ENCODE assay signal across 14 mouse cellular contexts in genomic region chr12:86814740-86815139, GRCm38 (mm10).
DNase-seq lines count a peak whose midpoint lies in the region; ATAC-seq and TF ChIP-seq lines count a peak whose summit lies in the region.
"Had no signal": no experiment of that assay in that cellular context is flagged by ENCODE, and none has a peak within 500 bp of the region (broad histone marks: within the 10 kb centered on the region; RNA-seq: fewer than 3 reads in every experiment).

No protein-coding gene starts in this region.

- H3K4me2 ChIP-seq in forebrain, embryonic 15.5 days (replicated peaks) = no peak overlapping the region
- H3K4me2 ChIP-seq in midbrain, embryonic 11.5 days = no peak overlapping the region
- H3K4me2 ChIP-seq: embryonic facial prominence, embryonic 15.5 days had no signal

- H3K9me3 ChIP-seq in E14TG2a.4 (ENCODE audit: low read length) = no peaks in the 10 kb centered on the region
- no peaks in the 10 kb centered on the region for H3K9me3 ChIP-seq in forebrain, embryonic 15.5 days
- no peaks in the 10 kb centered on the region for H3K9me3 ChIP-seq in midbrain, embryonic 11.5 days (ENCODE audit: control insufficient read depth, low read length)
- H3K9me3 ChIP-seq: embryonic facial prominence, embryonic 15.5 days had no signal

- no peak for DNase-seq in gastrocnemius, adult 2 months
- DNase-seq in gastrocnemius, postnatal 14 days = no peak
- DNase-seq in midbrain, embryonic 11.5 days (ENCODE audit: low spot score, missing footprints) = peak; percentile 97
- no peak for DNase-seq in spleen, postnatal 10 days (ENCODE audit: low spot score in 2 of 2)
- no peak for DNase-seq in cerebellum, adult 18-20 months
- DNase-seq in Muller cell, postnatal 12 days (ENCODE audit: inconsistent ontology term) = no peak
- DNase-seq: adrenal gland, adult 2 months; cerebellum, adult 8-10 months; kidney, adult 8-10 months; lung, postnatal 14 days had no signal

- intact Hi-C loops in gastrocnemius, adult 2 months (cut with DNase I) = no loop called here
- intact Hi-C loops in gastrocnemius, postnatal 14 days (cut with DNase I; ENCODE audit: low total_unique reads) = no loop called here

- no peaks in the 10 kb centered on the region for H3K27me3 ChIP-seq in E14TG2a.4 (ENCODE audit: insufficient read depth, low read length)
- H3K27me3 ChIP-seq in forebrain, embryonic 15.5 days = no peaks in the 10 kb centered on the region
- no peaks in the 10 kb centered on the region for H3K27me3 ChIP-seq in midbrain, embryonic 11.5 days (ENCODE audit: control insufficient read depth, insufficient read depth, low read length)
- H3K27me3 ChIP-seq: embryonic facial prominence, embryonic 15.5 days had no signal

- peaks cover 100% of the 10 kb centered on the region for H3K4me1 ChIP-seq in E14TG2a.4 (replicated peaks; ENCODE audit: low read depth, low read length)
- H3K4me1 ChIP-seq in forebrain, embryonic 15.5 days = peaks cover 78% of the 10 kb centered on the region
- peaks cover 43% of the 10 kb centered on the region for H3K4me1 ChIP-seq in midbrain, embryonic 11.5 days (ENCODE audit: control insufficient read depth, insufficient read depth, low read length)

- no peak overlapping the region for H3K9ac ChIP-seq in forebrain, embryonic 15.5 days (replicated peaks)
- H3K9ac ChIP-seq in midbrain, embryonic 11.5 days (ENCODE audit: low read length) = no peak overlapping the region
- H3K9ac ChIP-seq: embryonic facial prominence, embryonic 15.5 days had no signal

- WGBS in forebrain, embryonic 15.5 days = 23% methylated on average over 7 of the region's 7 CpGs
- 39% methylated on average over 7 of the region's 7 CpGs for WGBS in midbrain, embryonic 11.5 days

- no peak overlapping the region for H3K4me3 ChIP-seq in gastrocnemius, adult 2 months
- peak overlapping the region; percentile 23; the same call in 1 of the 2 replicates for H3K4me3 ChIP-seq in E14TG2a.4 (replicated peaks; ENCODE audit: low read length)
- H3K4me3 ChIP-seq in forebrain, embryonic 15.5 days = no peak overlapping the region
- H3K4me3 ChIP-seq in midbrain, embryonic 11.5 days (ENCODE audit: low read depth, low read length) = no peak overlapping the region
- H3K4me3 ChIP-seq: embryonic facial prominence, embryonic 15.5 days; myocyte had no signal

- peaks cover 7% of the 10 kb centered on the region; the same call in 1 of the 2 replicates for H3K36me3 ChIP-seq in E14TG2a.4 (ENCODE audit: insufficient read depth, low read length)
- H3K36me3 ChIP-seq in forebrain, embryonic 15.5 days = no peaks in the 10 kb centered on the region
- H3K36me3 ChIP-seq in midbrain, embryonic 11.5 days (ENCODE audit: control insufficient read depth, insufficient read depth, low read length) = no peaks in the 10 kb centered on the region
- H3K36me3 ChIP-seq: embryonic facial prominence, embryonic 15.5 days had no signal

- ATAC-seq in forebrain, embryonic 15.5 days (replicated peaks) = peak; percentile 36
- ATAC-seq in midbrain, embryonic 11.5 days (ENCODE audit: low FRiP score) = peak; percentile 77

- H3K27ac ChIP-seq in gastrocnemius, adult 2 months = peak overlapping the region; percentile 20; the same call in 1 of the 2 replicates
- H3K27ac ChIP-seq in forebrain, embryonic 15.5 days (replicated peaks) = peak overlapping the region; percentile 95
- H3K27ac ChIP-seq in midbrain, embryonic 11.5 days (ENCODE audit: low read depth, low read length) = peak overlapping the region; percentile 71
- H3K27ac ChIP-seq: embryonic facial prominence, embryonic 15.5 days had no signal

- TF ChIP-seq CTCF in gastrocnemius, adult 2 months (IDR thresholded peaks at IDR 0.05) = no peak
- TF ChIP-seq CTCF in E14TG2a.4 (conservative IDR thresholded peaks at IDR 0.05; ENCODE audit: low read length) = no peak

Comparison
In these comparisons a context has a peak if more than half of its experiments do, and no peak if none do; other contexts are left out.
1. H3K27ac ChIP-seq: peak in every context shown above with its lines; median percentile 95 in forebrain, embryonic 15.5 days; 71 in midbrain, embryonic 11.5 days; 20 in gastrocnemius, adult 2 months.